Mouse (Mus musculus) mouse embryonic stem cell (cell line): Measurements from ENCODE around the gene Lmx1a.

ENCODE experiments used
- in situ Hi-C, 2 experiments: fragments of 300-500 bp; cut with MboI; formaldehyde crosslinking; loops; 1 replicate in 1 of 2; 3 replicates in 1 of 2; pipeline ENCODE4 v1.14.3; 2019 to 2020; ENCODE audit warnings: low sequenced_read_pairs in 2 of 2, low pct_unique_long_range_greater_than_20kb in 1 of 2, mixed read lengths in 1 of 2; ENCODE audit not compliant: unreplicated experiment in 1 of 2

Lmx1a gene

GRCm38 (mm10) chr1:167820031-167820430 is 131.0 kb downstream of the Lmx1a start:
- in situ Hi-C loops = no loop called here

DNA sequence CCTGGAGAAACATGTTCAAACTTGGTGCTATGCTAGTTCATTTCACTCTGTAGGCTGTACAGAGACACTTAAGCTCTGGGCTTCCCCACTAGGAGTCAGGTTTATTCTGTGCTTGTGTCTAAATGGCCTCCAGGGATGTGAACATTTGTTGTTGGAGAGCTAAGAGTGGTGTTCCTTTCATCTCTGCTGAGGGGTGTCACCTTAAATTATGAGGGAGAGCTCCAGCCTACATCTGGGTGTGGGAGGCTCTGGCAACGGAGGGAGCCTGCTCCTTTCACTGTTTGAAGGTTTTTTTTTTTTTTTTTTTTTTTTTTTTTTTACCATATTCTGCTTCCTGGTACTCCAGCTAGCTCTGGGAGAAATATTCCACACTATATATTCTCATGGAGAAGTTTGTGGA is 132.1 kb downstream of the Lmx1a start:
- in situ Hi-C loops = no loop called here

DNA sequence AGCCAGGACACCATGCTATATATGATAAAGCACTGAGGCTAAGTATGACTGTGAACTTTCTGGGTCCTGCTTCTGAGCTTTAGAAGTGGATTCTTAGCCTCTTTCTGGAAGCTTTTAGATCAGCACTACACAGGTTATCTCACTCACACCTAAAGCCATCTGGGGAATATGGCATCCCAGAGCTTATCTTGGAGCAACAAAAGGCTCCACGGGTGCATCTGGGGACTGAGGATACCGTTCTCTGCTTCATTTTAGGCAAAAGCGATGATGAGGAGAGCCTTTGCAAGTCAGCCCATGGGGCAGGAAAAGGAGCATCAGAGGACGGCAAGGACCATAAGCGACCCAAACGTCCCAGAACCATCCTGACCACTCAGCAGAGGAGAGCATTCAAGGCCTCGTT is 141.3 kb downstream of the Lmx1a start:
- in situ Hi-C loops = no loop called here

- in situ Hi-C loops = no loop called here
These were observed 142.6 kb downstream of the Lmx1a start for GRCm38 (mm10) chr1:167831601-167832000.

- in situ Hi-C loops = no loop called here
These were observed 165.8 kb downstream of the Lmx1a start for GRCm38 (mm10) chr1:167854801-167855200.

DNA sequence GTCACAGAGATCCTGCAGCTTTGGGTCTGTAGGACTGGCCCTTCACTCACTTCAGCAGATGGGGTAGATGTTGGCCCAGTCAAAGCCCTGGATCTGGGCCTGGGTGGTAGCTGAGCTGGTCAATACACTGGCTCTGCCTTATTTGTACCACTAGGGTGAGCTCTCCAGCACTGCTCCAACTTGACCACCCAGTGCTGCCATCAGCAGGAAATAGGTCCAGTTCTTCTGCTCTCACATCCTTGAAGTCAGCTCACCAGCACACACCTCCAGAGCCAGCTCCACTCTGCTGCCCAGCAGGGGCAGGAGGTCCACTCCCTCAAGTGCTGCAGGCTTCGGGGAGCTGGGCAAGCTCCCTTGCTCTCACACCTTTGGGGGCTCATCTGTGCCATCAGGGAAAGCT is 183.0 kb downstream of the Lmx1a start:
- in situ Hi-C loops = no loop called here

GRCm38 (mm10) chr1:167874099-167874498 is 185.1 kb downstream of the Lmx1a start:
- in situ Hi-C loops = no loop called here

DNA sequence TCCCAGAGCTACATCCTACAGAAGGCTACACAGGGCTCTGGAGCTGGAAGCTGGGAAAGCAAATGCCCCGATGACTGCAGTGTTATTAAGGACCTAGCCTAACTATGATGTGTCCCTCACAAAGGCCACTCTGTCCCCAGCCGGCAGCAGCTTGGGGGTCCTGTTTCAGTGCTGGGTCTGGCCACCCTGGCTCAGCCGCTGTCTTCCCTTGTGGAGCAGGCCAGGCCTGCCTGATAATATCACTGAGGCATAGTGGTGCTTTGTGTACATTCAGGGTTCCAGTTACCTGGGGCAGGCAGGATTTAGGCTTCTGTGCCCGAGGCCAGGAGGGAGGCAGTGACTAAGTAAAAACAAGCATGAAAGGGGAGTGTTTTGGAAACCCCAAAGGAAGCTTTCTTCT is 188.9 kb downstream of the Lmx1a start:
- in situ Hi-C loops = no loop called here

DNA sequence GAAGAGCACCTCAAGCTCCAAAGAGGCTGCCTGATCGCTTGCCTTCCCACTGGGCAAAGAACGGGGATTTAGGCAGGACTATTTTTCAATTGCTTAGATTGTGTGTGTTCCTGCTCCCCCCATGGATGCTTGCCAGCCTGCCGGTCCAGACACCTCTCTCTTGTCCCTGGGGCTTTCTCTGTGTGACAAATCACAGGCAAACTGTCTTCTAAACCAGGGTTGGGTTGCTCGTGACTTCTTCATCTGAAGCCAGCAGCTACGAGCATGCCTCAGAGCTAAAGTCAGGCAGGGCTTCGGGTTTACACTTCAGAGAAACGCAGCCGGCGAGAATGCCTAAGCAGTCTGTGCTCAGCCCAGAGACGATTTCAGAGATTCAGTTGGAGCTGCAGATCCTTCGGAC is 189.3 kb downstream of the Lmx1a start:
- in situ Hi-C loops = no loop called here

- in situ Hi-C loops = no loop called here
These were observed 196.7 kb downstream of the Lmx1a start for GRCm38 (mm10) chr1:167885776-167886175.

GRCm38 (mm10) chr1:167888120-167888519 is 199.1 kb downstream of the Lmx1a start:
- in situ Hi-C loops = no loop called here

DNA sequence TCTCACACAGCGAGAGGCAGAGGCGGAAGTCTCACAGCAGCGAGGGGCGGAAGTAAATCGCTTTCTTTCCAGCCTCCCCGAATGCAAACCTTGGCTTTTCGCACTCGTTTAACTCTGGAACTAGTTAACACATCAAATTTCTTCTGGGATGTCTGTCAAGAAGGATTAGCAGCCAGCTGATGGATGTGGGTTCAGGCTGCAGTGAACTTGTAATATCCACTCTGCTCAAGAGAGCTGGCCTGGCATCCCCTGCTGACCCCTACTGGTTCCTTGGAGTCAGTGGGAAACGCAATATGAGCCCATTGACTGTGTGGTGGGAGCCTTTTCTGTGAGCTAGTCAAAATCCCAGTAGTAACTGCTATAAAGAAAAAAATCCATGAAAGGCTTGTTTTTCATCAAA is 199.8 kb downstream of the Lmx1a start:
- in situ Hi-C loops = no loop called here

DNA sequence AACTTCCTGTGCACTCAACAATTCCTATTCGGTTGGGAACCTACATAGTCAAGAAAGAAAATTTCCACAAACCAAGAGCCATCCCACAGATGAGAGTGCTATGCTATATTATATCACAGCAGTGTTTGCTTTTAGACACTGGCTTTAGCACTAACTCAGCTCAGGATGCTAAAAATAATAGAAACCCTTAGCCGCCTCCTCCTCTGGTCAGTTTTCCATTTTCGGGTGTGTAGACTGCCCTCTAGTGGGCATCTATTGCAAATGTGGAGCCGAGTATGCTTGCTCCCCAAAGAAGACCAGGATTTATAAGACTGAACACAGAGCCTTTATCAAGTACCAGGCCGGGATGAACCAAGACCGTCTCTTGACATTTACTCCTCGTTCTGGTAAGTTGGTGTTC is 207.2 kb downstream of the Lmx1a start:
- in situ Hi-C loops = no loop called here
